Mouse (Mus musculus): ENCODE measurements at regions not wholly inside any gene's neighbourhood (a gene's known extent, or its start where the extent isn't known, plus 50 kb on each side); places are given as distances from the start of the nearest gene placed in this dataset.

GRCm38 (mm10) chr13:113502528-113502927 is 115.8 kb downstream of the Snx18 start:
- Histone ChIP-seq H3K9ac (replicated peaks; ENCODE audit: low read depth, low read length) (no peak overlapping the region), H3K4me3 (ENCODE audit: low read depth, low read length) (no peak overlapping the region), H3K27me3 (ENCODE audit: control insufficient read depth, insufficient read depth, low read length) (no peaks in the 10 kb centered on the region), H3K9me3 (replicated peaks; ENCODE audit: control insufficient read depth, low read length) (0 out of 2 replicates have a peak, but pooled peaks cover 4% of the 10 kb centered on the region), H3K4me1 (ENCODE audit: control insufficient read depth, insufficient read depth) (no peaks in the 10 kb centered on the region), H3K36me3 (replicated peaks; ENCODE audit: control insufficient read depth, insufficient read depth, low read length) (no peaks in the 10 kb centered on the region), H3K4me2 (ENCODE audit: low read depth, low read length) (no peak overlapping the region), H3K27ac (ENCODE audit: low read depth) (no peak overlapping the region)
- TF ChIP-seq CTCF (IDR thresholded peaks at IDR 0.05; ENCODE audit: low read depth) = no peak
- ATAC-seq (ENCODE audit: insufficient read depth, low read depth) = no peak
- DNase-seq (ENCODE audit: low spot score) = no peak
- 96% methylated on average over 6 of the region's 6 CpGs for WGBS

GRCm38 (mm10) chr13:113502059-113502458 is 116.3 kb downstream of the Snx18 start:
- Histone ChIP-seq H3K4me3 (ENCODE audit: low read depth, low read length) (no peak overlapping the region), H3K4me2 (ENCODE audit: low read depth, low read length) (no peak overlapping the region), H3K4me1 (ENCODE audit: control insufficient read depth, insufficient read depth) (no peaks in the 10 kb centered on the region), H3K27ac (ENCODE audit: low read depth) (no peak overlapping the region), H3K9ac (replicated peaks; ENCODE audit: low read depth, low read length) (no peak overlapping the region), H3K9me3 (replicated peaks; ENCODE audit: control insufficient read depth, low read length) (0 out of 2 replicates have a peak, but pooled peaks cover 4% of the 10 kb centered on the region), H3K27me3 (ENCODE audit: control insufficient read depth, insufficient read depth, low read length) (no peaks in the 10 kb centered on the region), H3K36me3 (replicated peaks; ENCODE audit: control insufficient read depth, insufficient read depth, low read length) (no peaks in the 10 kb centered on the region)
- 57% methylated on average over 3 of the region's 3 CpGs for WGBS
- no peak for TF ChIP-seq CTCF (IDR thresholded peaks at IDR 0.05; ENCODE audit: low read depth)
- no peak for TF ChIP-seq EP300 (IDR thresholded peaks at IDR 0.05; ENCODE audit: low read depth)
- no peak for DNase-seq (ENCODE audit: low spot score)
- no peak for ATAC-seq (ENCODE audit: insufficient read depth, low read depth)

- Histone ChIP-seq H3K4me3 (ENCODE audit: low read depth, low read length) (no peak overlapping the region), H3K27me3 (ENCODE audit: control insufficient read depth, insufficient read depth, low read length) (no peaks in the 10 kb centered on the region), H3K9me3 (replicated peaks; ENCODE audit: control insufficient read depth, low read length) (0 out of 2 replicates have a peak, but pooled peaks cover 4% of the 10 kb centered on the region), H3K4me2 (ENCODE audit: low read depth, low read length) (no peak overlapping the region), H3K9ac (replicated peaks; ENCODE audit: low read depth, low read length) (no peak overlapping the region), H3K27ac (ENCODE audit: low read depth) (no peak overlapping the region), H3K36me3 (replicated peaks; ENCODE audit: control insufficient read depth, insufficient read depth, low read length) (no peaks in the 10 kb centered on the region), H3K4me1 (ENCODE audit: control insufficient read depth, insufficient read depth) (peaks cover 7% of the 10 kb centered on the region; the same call in 1 of the 2 replicates)
- DNase-seq (ENCODE audit: low spot score) (no peak), ATAC-seq (ENCODE audit: insufficient read depth, low read depth) (no peak)
- TF ChIP-seq CTCF (IDR thresholded peaks at IDR 0.05; ENCODE audit: low read depth) (no peak), EP300 (IDR thresholded peaks at IDR 0.05; ENCODE audit: low read depth) (no peak)
- WGBS = 71% methylated on average over 3 of the region's 3 CpGs
Measured at GRCm38 (mm10) chr13:113500373-113500990, 117.9 kb downstream of the Snx18 start.

- Histone ChIP-seq H3K9ac (replicated peaks; ENCODE audit: low read depth, low read length) (no peak overlapping the region), H3K9me3 (replicated peaks; ENCODE audit: control insufficient read depth, low read length) (0 out of 2 replicates have a peak, but pooled peaks cover 4% of the 10 kb centered on the region), H3K36me3 (replicated peaks; ENCODE audit: control insufficient read depth, insufficient read depth, low read length) (no peaks in the 10 kb centered on the region), H3K4me2 (ENCODE audit: low read depth, low read length) (no peak overlapping the region), H3K4me3 (ENCODE audit: low read depth, low read length) (no peak overlapping the region), H3K4me1 (ENCODE audit: control insufficient read depth, insufficient read depth) (peaks cover 7% of the 10 kb centered on the region; the same call in 1 of the 2 replicates), H3K27me3 (ENCODE audit: control insufficient read depth, insufficient read depth, low read length) (no peaks in the 10 kb centered on the region), H3K27ac (ENCODE audit: low read depth) (no peak overlapping the region)
- DNase-seq (ENCODE audit: low spot score) (no peak), ATAC-seq (ENCODE audit: insufficient read depth, low read depth) (no peak)
- TF ChIP-seq CTCF (IDR thresholded peaks at IDR 0.05; ENCODE audit: low read depth) = no peak
- no peak for TF ChIP-seq EP300 (IDR thresholded peaks at IDR 0.05; ENCODE audit: low read depth)
- WGBS = 79% methylated on average over 6 of the region's 6 CpGs
Measured at GRCm38 (mm10) chr13:113499079-113499710, 119.2 kb downstream of the Snx18 start.

DNA sequence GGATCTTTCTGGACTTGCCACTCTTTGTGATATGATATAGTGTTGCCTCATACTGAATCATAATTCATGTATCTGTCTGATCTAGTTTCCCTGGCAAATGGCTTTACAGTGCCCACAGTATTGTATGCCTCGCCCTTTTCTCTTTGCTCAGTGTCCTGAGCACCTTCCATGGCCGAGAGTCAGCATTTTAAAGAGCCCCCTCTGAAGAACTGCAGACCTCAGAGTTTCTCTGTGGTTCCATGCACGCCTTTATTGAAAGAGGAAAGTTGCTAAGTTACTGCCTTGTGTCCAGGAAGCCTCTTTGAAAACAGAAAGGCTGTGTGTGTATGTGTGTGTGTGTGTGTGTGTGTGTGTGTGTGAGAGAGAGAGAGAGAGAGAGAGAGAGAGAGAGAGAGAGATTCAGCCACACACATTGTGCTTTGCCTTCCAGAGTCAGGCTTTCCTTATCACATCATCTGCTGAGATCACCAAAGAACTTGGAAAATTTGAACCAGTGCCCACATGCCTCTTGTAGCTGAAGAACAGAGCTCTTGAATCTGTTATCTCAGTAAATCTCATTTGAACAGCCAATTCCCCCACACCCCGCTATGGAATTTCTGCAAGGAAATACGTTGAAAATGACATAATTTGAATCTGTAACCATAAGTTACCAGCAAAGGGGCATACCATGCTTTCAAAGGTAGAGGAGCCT is 122.6 kb downstream of the Snx18 start:
- no peak for DNase-seq (ENCODE audit: low spot score)
- Histone ChIP-seq H3K27ac (ENCODE audit: low read depth) (no peak overlapping the region), H3K9ac (replicated peaks; ENCODE audit: low read depth, low read length) (no peak overlapping the region), H3K27me3 (ENCODE audit: control insufficient read depth, insufficient read depth, low read length) (no peaks in the 10 kb centered on the region), H3K4me2 (ENCODE audit: low read depth, low read length) (no peak overlapping the region), H3K4me1 (ENCODE audit: control insufficient read depth, insufficient read depth) (peaks cover 7% of the 10 kb centered on the region; the same call in 1 of the 2 replicates), H3K9me3 (replicated peaks; ENCODE audit: control insufficient read depth, low read length) (0 out of 2 replicates have a peak, but pooled peaks cover 4% of the 10 kb centered on the region), H3K4me3 (ENCODE audit: low read depth, low read length) (no peak overlapping the region), H3K36me3 (replicated peaks; ENCODE audit: control insufficient read depth, insufficient read depth, low read length) (no peaks in the 10 kb centered on the region)
- 45% methylated on average over 5 of the region's 5 CpGs for WGBS
- ATAC-seq (ENCODE audit: insufficient read depth, low read depth) = no peak
- TF ChIP-seq EP300 (IDR thresholded peaks at IDR 0.05; ENCODE audit: low read depth) (no peak), CTCF (IDR thresholded peaks at IDR 0.05; ENCODE audit: low read depth) (no peak)
